Mouse (Mus musculus) kidney, postnatal 36 days (tissue): ENCODE results near the gene Ablim1.

Experiments
- DNase-seq, 2 experiments: peaks; one replicate each; pipeline ENCODE4 v3.0.0; 2021 to 2022; ENCODE audit warnings: mixed read lengths in 2 of 2

Gene Ablim1

GRCm38 (mm10) chr19:57119661-57120060 is 195.1 kb downstream of the Ablim1 start:
- peak in 1 of 2 experiments; percentile 38 for DNase-seq

GRCm38 (mm10) chr19:57118785-57119565 is 195.7 kb downstream of the Ablim1 start:
- DNase-seq = peak; percentile 70 to 72

- DNase-seq = no peak
These were observed 197.0 kb downstream of the Ablim1 start for GRCm38 (mm10) chr19:57117751-57118150.

GRCm38 (mm10) chr19:57116871-57117501 is 197.7 kb downstream of the Ablim1 start:
- peak; percentile 69 to 71 for DNase-seq

GRCm38 (mm10) chr19:57115670-57116069 is 199.0 kb downstream of the Ablim1 start:
- no peak for DNase-seq

- no peak for DNase-seq
These were observed 199.8 kb downstream of the Ablim1 start for GRCm38 (mm10) chr19:57114951-57115350.

- DNase-seq = no peak
These were observed 200.7 kb downstream of the Ablim1 start for GRCm38 (mm10) chr19:57113975-57114374.

GRCm38 (mm10) chr19:57112816-57113406 is 201.8 kb downstream of the Ablim1 start:
- no peak for DNase-seq

- no peak for DNase-seq
These were observed 202.4 kb downstream of the Ablim1 start for GRCm38 (mm10) chr19:57112231-57112815.

- DNase-seq = no peak
These were observed 203.4 kb downstream of the Ablim1 start for GRCm38 (mm10) chr19:57111301-57111700.

- DNase-seq = peak in 1 of 2 experiments; percentile 42
These were observed 205.1 kb downstream of the Ablim1 start for GRCm38 (mm10) chr19:57109620-57110019.

GRCm38 (mm10) chr19:57106513-57106912 is 208.2 kb downstream of the Ablim1 start:
- peak in 1 of 2 experiments; percentile 32 for DNase-seq

GRCm38 (mm10) chr19:57106031-57106430 is 208.7 kb downstream of the Ablim1 start:
- DNase-seq = no peak

- no peak for DNase-seq
These were observed 209.6 kb downstream of the Ablim1 start for GRCm38 (mm10) chr19:57105156-57105555.

- peak in 1 of 2 experiments; percentile 65 for DNase-seq
These were observed 210.5 kb downstream of the Ablim1 start for GRCm38 (mm10) chr19:57104171-57104748.

- DNase-seq = no peak
These were observed 211.3 kb downstream of the Ablim1 start for GRCm38 (mm10) chr19:57103360-57103958.

GRCm38 (mm10) chr19:57101986-57102385 is 212.7 kb downstream of the Ablim1 start:
- no peak for DNase-seq

- no peak for DNase-seq
These were observed 213.8 kb downstream of the Ablim1 start for GRCm38 (mm10) chr19:57100753-57101446.

GRCm38 (mm10) chr19:57099986-57100385 is 214.7 kb downstream of the Ablim1 start:
- DNase-seq = no peak

- no peak for DNase-seq
These were observed 215.7 kb downstream of the Ablim1 start for GRCm38 (mm10) chr19:57099094-57099357.

- peak; percentile 42 to 55 for DNase-seq
These were observed 216.3 kb downstream of the Ablim1 start for GRCm38 (mm10) chr19:57098241-57099093.
